Mouse (Mus musculus) thymus, postnatal 0 days (tissue): ENCODE data around the gene AI597479. TPM values are rescaled to one million over a fixed set of nuclear protein-coding genes. Genes with fewer than 3 reads are reported as not detected.
"Not testable (repeated sequence)": the region's sequence is repeated elsewhere in the genome, so short reads cannot be mapped to it uniquely, and the experiment has no call there.

Experiments used
- DNase-seq: peaks from one replicate; pipeline ENCODE4 v3.0.0-alpha.2; 2015; ENCODE audit warnings: low spot score
- polyA plus RNA-seq: library from polyadenylated mRNA; unstranded; fragments of >200 nt; fragmentation: Nextera tagmentation; extraction: Ambion mirVana; gene quantifications from 2 replicates; pipeline ENCODE4 v1.2.1, GENCODE M21; 2015

Gene AI597479
- polyA plus RNA-seq, 1 experiment from 2014 or later, result 19.7 TPM

GRCm38 (mm10) chr1:43124726-43125125, 26.2 kb downstream of the AI597479 start:
- DNase-seq, result no peak

- no peak for DNase-seq
These were observed 28.7 kb downstream of the AI597479 start for GRCm38 (mm10) chr1:43127196-43127595.

- DNase-seq, result no peak
These were observed 29.5 kb downstream of the AI597479 start for GRCm38 (mm10) chr1:43127820-43128610.

- DNase-seq, result no peak
These were observed 31.9 kb downstream of the AI597479 start for GRCm38 (mm10) chr1:43130219-43130981.

- no peak for DNase-seq
These were observed 33.1 kb downstream of the AI597479 start for GRCm38 (mm10) chr1:43131591-43131990.

GRCm38 (mm10) chr1:43136488-43137029, 38.0 kb downstream of the AI597479 start:
- DNase-seq, result not testable (repeated sequence)

- DNase-seq, result no peak
These were observed 38.8 kb downstream of the AI597479 start for GRCm38 (mm10) chr1:43137334-43137733.

- no peak for DNase-seq
These were observed 39.8 kb downstream of the AI597479 start for GRCm38 (mm10) chr1:43138268-43138812.

- peak; percentile 88 for DNase-seq
These were observed 41.2 kb downstream of the AI597479 start for GRCm38 (mm10) chr1:43139587-43140266.

GRCm38 (mm10) chr1:43141555-43141961, 43.0 kb downstream of the AI597479 start:
- DNase-seq, result no peak

- no peak for DNase-seq
These were observed 44.3 kb downstream of the AI597479 start for GRCm38 (mm10) chr1:43142849-43143248.

- DNase-seq, result peak; percentile 39
These were observed 44.8 kb downstream of the AI597479 start for GRCm38 (mm10) chr1:43143284-43143683.

- DNase-seq, result no peak
These were observed 45.3 kb downstream of the AI597479 start for GRCm38 (mm10) chr1:43143791-43144190.

GRCm38 (mm10) chr1:43144338-43144906, 45.9 kb downstream of the AI597479 start:
- peak; percentile 10 for DNase-seq

- no peak for DNase-seq
These were observed 46.9 kb downstream of the AI597479 start for GRCm38 (mm10) chr1:43145388-43145787.

GRCm38 (mm10) chr1:43147474-43147873, 49.0 kb downstream of the AI597479 start:
- no peak for DNase-seq

GRCm38 (mm10) chr1:43150225-43150624, 51.7 kb downstream of the AI597479 start:
- DNase-seq, result no peak

GRCm38 (mm10) chr1:43152626-43153025, 54.1 kb downstream of the AI597479 start:
- DNase-seq, result no peak

GRCm38 (mm10) chr1:43153538-43153937, 55.0 kb downstream of the AI597479 start:
- DNase-seq, result no peak

- no peak for DNase-seq
These were observed 56.0 kb downstream of the AI597479 start for GRCm38 (mm10) chr1:43154491-43154890.

- no peak for DNase-seq
These were observed 59.4 kb downstream of the AI597479 start for GRCm38 (mm10) chr1:43157907-43158306.
